Mouse (Mus musculus) ES-E14 (cell line): ENCODE measurements around the gene Fetub.

ENCODE experiments used
- CHD2 ChIP-seq: IDR thresholded peaks from 2 replicates; pipeline ENCODE4 v1.6.1; 2014; ENCODE audit warnings: mild to moderate bottlenecking, low read depth, low read length, inconsistent platforms
- HCFC1 ChIP-seq: IDR thresholded peaks from 2 replicates; pipeline ENCODE4 v1.6.1; 2012; ENCODE audit warnings: low read length, inconsistent platforms, borderline replicate concordance; ENCODE audit not compliant: insufficient read depth
- MAFK ChIP-seq: IDR thresholded peaks from 2 replicates; pipeline ENCODE4 v1.6.1; 2014; ENCODE audit warnings: mild to moderate bottlenecking, low read depth, low read length, inconsistent platforms; ENCODE audit not compliant: insufficient read depth
- ZC3H11A ChIP-seq: IDR thresholded peaks from 2 replicates; pipeline ENCODE4 v1.6.1; 2012; ENCODE audit warnings: low read depth, mild to moderate bottlenecking, inconsistent platforms, low read length, borderline replicate concordance
- ZNF384 ChIP-seq: IDR thresholded peaks from 2 replicates; pipeline ENCODE4 v1.6.1; 2012; ENCODE audit warnings: low read depth, low read length, inconsistent platforms

DNA sequence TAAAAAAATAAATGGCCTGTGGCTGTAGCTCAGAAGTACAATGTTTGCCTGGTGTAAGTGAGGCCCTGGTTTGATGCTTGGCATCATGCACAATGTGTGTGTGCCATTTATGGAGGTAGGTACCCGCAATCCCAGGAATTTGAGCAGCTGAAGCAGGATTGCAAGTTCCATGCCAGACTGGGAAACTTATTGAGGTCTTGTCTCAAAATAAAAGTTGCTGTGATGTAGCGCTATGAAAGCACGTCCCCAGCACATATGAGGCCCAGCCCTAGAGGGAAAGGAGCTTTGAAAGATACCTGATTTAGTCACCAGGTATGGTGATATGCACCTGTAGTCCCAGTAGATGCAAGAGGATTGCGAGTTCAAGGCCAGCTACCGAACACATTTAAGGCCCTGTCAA is 3.6 kb downstream of the Fetub start:
- no peak for TF ChIP-seq HCFC1
- TF ChIP-seq ZC3H11A: no peak
- TF ChIP-seq ZNF384: no peak
- no peak for TF ChIP-seq CHD2
- TF ChIP-seq MAFK: no peak
